Mouse (Mus musculus): ENCODE results near the gene Tmem63a. TPM values are rescaled to one million over a fixed set of nuclear protein-coding genes. Genes with fewer than 3 reads are reported as not detected.

Tmem63a gene
- total and polyA plus RNA-seq, 2 experiments: 9.5 to 15.8 TPM

- no peak overlapping the region for H3K27ac ChIP-seq (replicated peaks; ENCODE audit: insufficient read depth, low read depth, low read length)
- H3K27me3 ChIP-seq (ENCODE audit: control insufficient read depth, insufficient read depth, low read length): no peaks in the 10 kb centered on the region
- H3K4me1 ChIP-seq (ENCODE audit: control insufficient read depth, insufficient read depth, low read length): peaks cover 12% of the 10 kb centered on the region; the same call in 1 of the 2 replicates
- WGBS: 96% methylated on average over 8 of the region's 8 CpGs
- no peak overlapping the region for H3K9ac ChIP-seq (ENCODE audit: low read depth, low read length)
- H3K36me3 ChIP-seq (ENCODE audit: control insufficient read depth, insufficient read depth, low read length): peaks cover 19% of the 10 kb centered on the region
- no peak for DNase-seq (ENCODE audit: extremely low read depth, low read depth, low spot score)
- no peak overlapping the region for H3K4me3 ChIP-seq (ENCODE audit: insufficient read depth, low read depth, low read length)
- no peak for TF ChIP-seq POLR2A (IDR thresholded peaks at IDR 0.05; ENCODE audit: extremely low read depth, insufficient read depth, low read length)
- TF ChIP-seq CTCF (IDR thresholded peaks at IDR 0.05; ENCODE audit: low read depth, low read length): peak; percentile 13; the same call in 1 of the 2 replicates
- H3K79me2 ChIP-seq (ENCODE audit: control insufficient read depth, insufficient read depth, low read length): no peaks in the 10 kb centered on the region
These were observed 44.6 kb downstream of the Tmem63a start for GRCm38 (mm10) chr1:180986701-180987100.

- no peak overlapping the region for H3K4me3 ChIP-seq (ENCODE audit: insufficient read depth, low read depth, low read length)
- peaks cover 10% of the 10 kb centered on the region; the same call in 1 of the 2 replicates for H3K4me1 ChIP-seq (ENCODE audit: control insufficient read depth, insufficient read depth, low read length)
- no peak overlapping the region for H3K9ac ChIP-seq (ENCODE audit: low read depth, low read length)
- H3K36me3 ChIP-seq (ENCODE audit: control insufficient read depth, insufficient read depth, low read length): peaks cover 21% of the 10 kb centered on the region
- DNase-seq (ENCODE audit: extremely low read depth, low read depth, low spot score): peak; percentile 43
- H3K27ac ChIP-seq (replicated peaks; ENCODE audit: insufficient read depth, low read depth, low read length): no peak overlapping the region
- 12% methylated on average over 9 of the region's 9 CpGs for WGBS
- no peaks in the 10 kb centered on the region for H3K79me2 ChIP-seq (ENCODE audit: control insufficient read depth, insufficient read depth, low read length)
- TF ChIP-seq CTCF (IDR thresholded peaks at IDR 0.05; ENCODE audit: low read depth, low read length) (peak; percentile 94), POLR2A (IDR thresholded peaks at IDR 0.05; ENCODE audit: extremely low read depth, insufficient read depth, low read length) (no peak)
- no peaks in the 10 kb centered on the region for H3K27me3 ChIP-seq (ENCODE audit: control insufficient read depth, insufficient read depth, low read length)
These were observed 45.6 kb downstream of the Tmem63a start for GRCm38 (mm10) chr1:180987759-180988158.

GRCm38 (mm10) chr1:180990671-180991070 is 48.5 kb downstream of the Tmem63a start:
- peak; percentile 63 for DNase-seq (ENCODE audit: extremely low read depth, low read depth, low spot score)
- 28% methylated on average over 3 of the region's 3 CpGs for WGBS
- Histone ChIP-seq H3K36me3 (ENCODE audit: control insufficient read depth, insufficient read depth, low read length) (peaks cover 40% of the 10 kb centered on the region), H3K9ac (ENCODE audit: low read depth, low read length) (no peak overlapping the region), H3K4me1 (ENCODE audit: control insufficient read depth, insufficient read depth, low read length) (peaks cover 5% of the 10 kb centered on the region; the same call in 1 of the 2 replicates), H3K4me3 (ENCODE audit: insufficient read depth, low read depth, low read length) (no peak overlapping the region), H3K79me2 (ENCODE audit: control insufficient read depth, insufficient read depth, low read length) (no peaks in the 10 kb centered on the region), H3K27ac (replicated peaks; ENCODE audit: insufficient read depth, low read depth, low read length) (no peak overlapping the region), H3K27me3 (ENCODE audit: control insufficient read depth, insufficient read depth, low read length) (no peaks in the 10 kb centered on the region)
- no peak for TF ChIP-seq POLR2A (IDR thresholded peaks at IDR 0.05; ENCODE audit: extremely low read depth, insufficient read depth, low read length)
- TF ChIP-seq CTCF (IDR thresholded peaks at IDR 0.05; ENCODE audit: low read depth, low read length): no peak

GRCm38 (mm10) chr1:180992142-180992541 is 50.0 kb downstream of the Tmem63a start:
- H3K27me3 ChIP-seq (ENCODE audit: control insufficient read depth, insufficient read depth, low read length): no peaks in the 10 kb centered on the region
- H3K9ac ChIP-seq (ENCODE audit: low read depth, low read length): no peak overlapping the region
- no peak overlapping the region for H3K4me3 ChIP-seq (ENCODE audit: insufficient read depth, low read depth, low read length)
- peaks cover 50% of the 10 kb centered on the region for H3K36me3 ChIP-seq (ENCODE audit: control insufficient read depth, insufficient read depth, low read length)
- 75% methylated on average over 3 of the region's 3 CpGs for WGBS
- TF ChIP-seq CTCF (IDR thresholded peaks at IDR 0.05; ENCODE audit: low read depth, low read length) (peak; percentile 24; the same call in 1 of the 2 replicates), POLR2A (IDR thresholded peaks at IDR 0.05; ENCODE audit: extremely low read depth, insufficient read depth, low read length) (no peak)
- H3K27ac ChIP-seq (replicated peaks; ENCODE audit: insufficient read depth, low read depth, low read length): no peak overlapping the region
- H3K79me2 ChIP-seq (ENCODE audit: control insufficient read depth, insufficient read depth, low read length): no peaks in the 10 kb centered on the region
- peaks cover 5% of the 10 kb centered on the region; the same call in 1 of the 2 replicates for H3K4me1 ChIP-seq (ENCODE audit: control insufficient read depth, insufficient read depth, low read length)
- DNase-seq (ENCODE audit: extremely low read depth, low read depth, low spot score): peak; percentile 60

GRCm38 (mm10) chr1:181000501-181001092 is 58.5 kb downstream of the Tmem63a start:
- Histone ChIP-seq H3K36me3 (ENCODE audit: control insufficient read depth, insufficient read depth, low read length) (peaks cover 31% of the 10 kb centered on the region), H3K27me3 (ENCODE audit: control insufficient read depth, insufficient read depth, low read length) (no peaks in the 10 kb centered on the region), H3K4me1 (ENCODE audit: control insufficient read depth, insufficient read depth, low read length) (peaks cover 25% of the 10 kb centered on the region), H3K4me3 (ENCODE audit: insufficient read depth, low read depth, low read length) (no peak overlapping the region), H3K9ac (ENCODE audit: low read depth, low read length) (no peak overlapping the region), H3K27ac (replicated peaks; ENCODE audit: insufficient read depth, low read depth, low read length) (peak overlapping the region; percentile 40), H3K79me2 (ENCODE audit: control insufficient read depth, insufficient read depth, low read length) (peaks cover 7% of the 10 kb centered on the region; the same call in 1 of the 2 replicates)
- 14% methylated on average over 10 of the region's 10 CpGs for WGBS
- DNase-seq (ENCODE audit: extremely low read depth, low read depth, low spot score): peak; percentile 80
- TF ChIP-seq CTCF (IDR thresholded peaks at IDR 0.05; ENCODE audit: low read depth, low read length): no peak

- TF ChIP-seq CTCF (IDR thresholded peaks at IDR 0.05; ENCODE audit: low read depth, low read length) (no peak), POLR2A (IDR thresholded peaks at IDR 0.05; ENCODE audit: extremely low read depth, insufficient read depth, low read length) (no peak)
- Histone ChIP-seq H3K9ac (ENCODE audit: low read depth, low read length) (no peak overlapping the region), H3K27me3 (ENCODE audit: control insufficient read depth, insufficient read depth, low read length) (no peaks in the 10 kb centered on the region), H3K27ac (replicated peaks; ENCODE audit: insufficient read depth, low read depth, low read length) (peak overlapping the region; percentile 40; the same call in 1 of the 2 replicates), H3K4me3 (ENCODE audit: insufficient read depth, low read depth, low read length) (no peak overlapping the region), H3K79me2 (ENCODE audit: control insufficient read depth, insufficient read depth, low read length) (peaks cover 7% of the 10 kb centered on the region; the same call in 1 of the 2 replicates), H3K4me1 (ENCODE audit: control insufficient read depth, insufficient read depth, low read length) (peaks cover 26% of the 10 kb centered on the region), H3K36me3 (ENCODE audit: control insufficient read depth, insufficient read depth, low read length) (peaks cover 25% of the 10 kb centered on the region)
- whole genome bisulfite sequencing: 91% methylated on average over 3 of the region's 3 CpGs
- no peak for DNase-seq (ENCODE audit: extremely low read depth, low read depth, low spot score)
These were observed 59.1 kb downstream of the Tmem63a start for GRCm38 (mm10) chr1:181001217-181001616.
